Mouse (Mus musculus): ENCODE results near the gene Fam160b1. TPM values are rescaled to one million over a fixed set of nuclear protein-coding genes. Genes with fewer than 3 reads are reported as not detected.

Gene Fam160b1
- total and polyA plus RNA-seq, 3 experiments, result 4.4 to 7.7 (median 4.8) TPM

- Histone ChIP-seq H3K4me3 (replicated peaks in 1 of 3; ENCODE audit: low read depth in 2 of 3, low read length in 2 of 3, poor library complexity in 1 of 3) (no peak overlapping the region), H3K27ac (ENCODE audit: insufficient read depth, low read depth) (no peak overlapping the region), H3K36me3 (replicated peaks in 1 of 2; ENCODE audit: control insufficient read depth in 1 of 2, insufficient read depth in 1 of 2, low read length in 1 of 2) (no peaks in the 10 kb centered on the region), H3K79me2 (replicated peaks; ENCODE audit: control insufficient read depth, extremely low read depth, insufficient read depth, poor library complexity, severe bottlenecking) (no peaks in the 10 kb centered on the region), H3K27me3 (replicated peaks) (no peaks in the 10 kb centered on the region), H3K4me2 (ENCODE audit: insufficient read depth, low read depth, poor library complexity, severe bottlenecking) (no peak overlapping the region), H3K4me1 (ENCODE audit: control insufficient read depth in 1 of 2, insufficient read depth in 2 of 2) (peaks cover 0 to 5% of the 10 kb centered on the region in 2 experiments; a peak in 3 of 4 replicates), H3K9me3 (replicated peaks; ENCODE audit: low read length) (no peaks in the 10 kb centered on the region), H3K9ac (ENCODE audit: insufficient read depth, low read depth) (no peak overlapping the region)
- in situ Hi-C loops (cut with MboI; ENCODE audit: low pct_ligation_motif_present, low pct_unique_long_range_greater_than_20kb, low sequenced_read_pairs), result no loop called here
- no peak for DNase-seq (ENCODE audit: extremely low read depth)
- dilution Hi-C loops (cut with MboI; ENCODE audit: extremely low pct_ligation_motif_present, extremely low pct_unique_long_range_greater_than_20kb, low sequenced_read_pairs), result no loop called here
- TF ChIP-seq ZMIZ1 (IDR thresholded peaks at IDR 0.05; ENCODE audit: low read depth, low read length) (no peak), POLR2AphosphoS2 (IDR thresholded peaks at IDR 0.05; ENCODE audit: low read depth, low read length) (no peak), CTCF (conservative IDR thresholded peaks at IDR 0.05 in 1 of 2, IDR thresholded peaks at IDR 0.05 in 1 of 2; ENCODE audit: low read depth in 2 of 2, low read length in 2 of 2) (no peak), SMC3 (IDR thresholded peaks at IDR 0.05; ENCODE audit: low read depth, low read length) (no peak)
Observed at GRCm38 (mm10) chr19:57436586-57437021, 76.1 kb downstream of the Fam160b1 start.

DNA sequence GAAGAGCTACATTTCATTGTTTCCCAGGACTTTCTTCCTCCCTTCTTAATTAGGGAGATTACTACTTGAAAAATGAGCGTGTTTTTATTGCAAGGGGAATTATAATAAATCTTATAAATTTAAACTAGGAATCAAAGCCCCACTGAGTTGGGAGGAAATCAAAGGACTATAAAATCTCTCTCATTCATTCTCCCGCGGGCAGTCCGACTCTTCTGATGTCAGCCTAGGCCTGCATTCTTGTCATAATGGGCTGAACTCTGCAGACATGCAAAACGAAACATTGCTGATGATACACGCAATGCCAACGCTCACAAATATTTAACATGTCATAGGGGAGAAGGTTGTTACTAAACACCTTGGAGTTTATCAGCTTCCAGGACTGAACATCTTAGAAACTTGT lies 76.6 kb downstream of the Fam160b1 start:
- TF ChIP-seq ETS1 (conservative IDR thresholded peaks at IDR 0.05; ENCODE audit: low read depth, low read length) (no peak), ZC3H11A (IDR thresholded peaks at IDR 0.05; ENCODE audit: low read depth, low read length) (no peak), GABPA (IDR thresholded peaks at IDR 0.05; ENCODE audit: insufficient replicate concordance, low read depth, low read length) (no peak), MXI1 (IDR thresholded peaks at IDR 0.05; ENCODE audit: low read depth, low read length) (no peak), IRF4 (IDR thresholded peaks at IDR 0.05; ENCODE audit: low read depth, low read length) (no peak), HCFC1 (IDR thresholded peaks at IDR 0.05; ENCODE audit: low read depth, low read length) (no peak), MYC (IDR thresholded peaks at IDR 0.05; ENCODE audit: low read depth, low read length) (no peak), ELF1 (IDR thresholded peaks at IDR 0.05; ENCODE audit: low read depth, low read length) (no peak), TCF12 (IDR thresholded peaks at IDR 0.05; ENCODE audit: low read depth, low read length) (no peak), POLR2AphosphoS2 (IDR thresholded peaks at IDR 0.05; ENCODE audit: low read depth, low read length) (no peak), ZNF384 (IDR thresholded peaks at IDR 0.05; ENCODE audit: low read depth, low read length) (no peak), MAFK (IDR thresholded peaks at IDR 0.05; ENCODE audit: insufficient replicate concordance, low read length) (no peak), POLR2A (IDR thresholded peaks at IDR 0.05; ENCODE audit: low read depth, low read length) (no peak), RCOR1 (conservative IDR thresholded peaks at IDR 0.05; ENCODE audit: low read depth, low read length) (no peak), ZKSCAN1 (IDR thresholded peaks at IDR 0.05; ENCODE audit: borderline replicate concordance, low read depth, low read length) (no peak)
- Histone ChIP-seq H3K79me2 (replicated peaks; ENCODE audit: control insufficient read depth, extremely low read depth, insufficient read depth, poor library complexity, severe bottlenecking) (no peaks in the 10 kb centered on the region), H3K9ac (ENCODE audit: insufficient read depth, low read depth) (no peak overlapping the region), H3K9me3 (replicated peaks; ENCODE audit: low read length) (no peaks in the 10 kb centered on the region), H3K4me3 (replicated peaks in 1 of 3; ENCODE audit: low read depth in 2 of 3, low read length in 2 of 3, poor library complexity in 1 of 3) (no peak overlapping the region), H3K36me3 (replicated peaks in 1 of 2; ENCODE audit: control insufficient read depth in 1 of 2, insufficient read depth in 1 of 2, low read length in 1 of 2) (no peaks in the 10 kb centered on the region), H3K4me2 (ENCODE audit: insufficient read depth, low read depth, poor library complexity, severe bottlenecking) (no peak overlapping the region), H3K4me1 (ENCODE audit: control insufficient read depth in 1 of 2, insufficient read depth in 2 of 2) (peaks cover 0 to 8% of the 10 kb centered on the region in 2 experiments; a peak in 3 of 4 replicates), H3K27ac (ENCODE audit: insufficient read depth, low read depth) (no peak overlapping the region), H3K27me3 (replicated peaks) (no peaks in the 10 kb centered on the region)
- DNase-seq (ENCODE audit: extremely low read depth), result no peak
- dilution Hi-C loops (cut with MboI; ENCODE audit: extremely low pct_ligation_motif_present, extremely low pct_unique_long_range_greater_than_20kb, low sequenced_read_pairs) (no loop called here), in situ Hi-C loops (cut with MboI; ENCODE audit: low pct_ligation_motif_present, low pct_unique_long_range_greater_than_20kb, low sequenced_read_pairs) (no loop called here)

Other genes with a start within 250 kb of the Fam160b1 start
- gene Ablim1, start 45.8 kb upstream of the Fam160b1 start, total RNA-seq (2012; rRNA removed), result 0.59 and 0.85 TPM in 2 replicates
- 1.2 and 2.0 TPM in 2 replicates for gene Ablim1, start 45.8 kb upstream of the Fam160b1 start, total RNA-seq (2014; rRNA removed)
- 2.0 and 2.4 TPM in 2 replicates for gene Ablim1, start 45.8 kb upstream of the Fam160b1 start, polyA plus RNA-seq (2012; ENCODE audit: insufficient read length, low read depth)
- gene Trub1, start 92.2 kb downstream of the Fam160b1 start, total RNA-seq (2012; rRNA removed), result 35.0 and 36.4 TPM in 2 replicates
- 40.0 and 41.4 TPM in 2 replicates for gene Trub1, start 92.2 kb downstream of the Fam160b1 start, total RNA-seq (2014; rRNA removed)
- 36.2 and 47.1 TPM in 2 replicates for gene Trub1, start 92.2 kb downstream of the Fam160b1 start, polyA plus RNA-seq (2012; ENCODE audit: insufficient read length, low read depth)